Mouse (Mus musculus): Measurements from ENCODE around the gene Strbp.
A peak's percentile ranks its signal among the peaks of the same experiment; 100 is the strongest.

Gene Strbp

GRCm38 (mm10) chr2:37702301-37703172 is 1.1 kb downstream of the Strbp start:
- no peak for DNase-seq (ENCODE audit: low spot score)

- no peak for DNase-seq (ENCODE audit: low spot score)
Observed at GRCm38 (mm10) chr2:37689064-37689615, 14.5 kb downstream of the Strbp start.

DNA sequence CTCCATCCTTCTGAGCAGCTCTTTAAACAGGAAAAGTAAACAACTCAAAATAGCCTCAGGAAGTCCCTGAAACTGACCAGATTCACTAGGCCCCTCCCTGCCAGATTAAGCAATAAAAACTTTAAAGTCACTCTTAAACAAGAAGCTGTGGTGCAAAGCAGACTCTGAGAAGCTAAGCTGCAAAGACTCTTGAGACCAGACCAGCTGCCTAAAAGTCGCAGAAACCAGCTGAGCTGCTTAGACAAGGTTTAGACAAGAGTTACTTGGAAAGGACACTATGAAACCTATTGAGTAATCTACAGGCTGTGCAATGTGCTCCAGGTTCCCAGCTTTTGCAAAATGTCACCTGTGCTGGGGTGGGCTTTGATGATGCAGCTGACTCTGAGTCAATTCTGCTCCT is 16.6 kb downstream of the Strbp start:
- DNase-seq (ENCODE audit: low spot score), result no peak

GRCm38 (mm10) chr2:37684864-37685263 is 18.8 kb downstream of the Strbp start:
- no peak for DNase-seq (ENCODE audit: low spot score)

DNA sequence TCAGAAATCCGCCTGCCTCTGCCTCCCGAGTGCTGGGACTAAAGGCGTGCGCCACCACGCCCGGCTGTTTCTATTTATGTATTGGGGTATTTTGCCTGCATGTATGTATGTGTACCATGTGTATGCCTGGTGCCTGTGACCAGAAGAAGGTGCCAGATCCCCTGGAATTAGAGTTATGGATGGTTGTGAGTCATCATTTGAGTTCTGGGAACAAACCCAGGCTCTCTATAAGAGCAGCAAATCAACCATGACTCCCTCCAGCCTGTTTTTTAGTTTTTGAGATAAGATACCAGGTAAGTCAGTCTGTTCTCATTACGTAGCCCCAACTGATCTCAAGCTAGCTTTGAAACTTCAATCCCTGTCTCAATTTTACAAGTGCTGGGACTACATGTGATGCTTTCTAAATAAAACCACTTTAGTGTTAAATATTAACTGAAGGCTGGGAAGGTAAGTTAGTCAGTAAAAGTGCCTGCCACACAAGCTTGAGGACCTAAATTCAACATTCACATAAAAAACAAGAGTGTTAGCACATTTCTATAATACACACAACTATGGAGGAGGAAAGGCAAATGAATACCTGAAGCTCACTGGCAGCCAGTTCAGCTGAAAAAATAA is 21.4 kb downstream of the Strbp start:
- DNase-seq (ENCODE audit: low spot score), result no peak

DNA sequence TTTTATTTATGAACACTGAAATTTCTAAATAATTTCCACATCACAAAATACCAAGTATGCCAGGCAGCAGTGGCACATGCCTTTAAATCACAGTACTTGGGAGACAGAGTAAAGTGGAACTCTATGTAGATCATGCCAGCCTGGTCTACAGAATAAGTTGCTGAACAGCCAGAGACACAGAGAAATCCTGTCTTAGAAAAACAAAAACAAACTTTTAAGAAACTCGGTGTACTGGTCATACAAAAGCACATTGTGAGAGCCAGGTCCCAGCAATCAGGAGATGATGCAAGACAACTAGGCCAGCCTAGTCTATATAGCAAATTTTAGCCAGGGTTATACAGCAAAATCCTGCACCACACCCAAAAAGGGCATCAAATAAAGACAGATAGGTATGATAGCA is 52.6 kb downstream of the Strbp start:
- DNase-seq (ENCODE audit: low spot score), result no peak

GRCm38 (mm10) chr2:37649590-37649989 is 54.1 kb downstream of the Strbp start:
- no peak for DNase-seq (ENCODE audit: low spot score)

GRCm38 (mm10) chr2:37648966-37649365 is 54.7 kb downstream of the Strbp start:
- DNase-seq (ENCODE audit: low spot score), result no peak

DNA sequence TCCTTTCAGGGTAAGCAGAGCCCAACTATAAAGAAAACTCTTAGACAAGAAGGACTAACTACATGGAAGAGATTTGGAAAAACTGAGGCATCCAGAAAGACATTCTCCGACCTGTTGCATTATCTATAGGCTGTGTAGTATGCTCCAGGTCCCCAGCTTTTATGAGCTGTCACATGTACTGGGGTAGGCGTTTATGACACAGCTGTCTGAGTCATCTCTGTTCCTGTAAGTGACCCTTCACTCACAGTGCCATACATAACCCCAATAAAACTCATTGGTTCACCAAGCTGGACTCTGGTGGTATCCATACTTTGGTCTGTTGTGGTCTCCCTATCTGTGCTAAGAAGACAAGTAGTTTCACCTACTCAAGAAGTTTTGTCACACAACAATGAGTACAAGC is 80.3 kb downstream of the Strbp start:
- no peak for DNase-seq (ENCODE audit: low spot score)

GRCm38 (mm10) chr2:37587919-37588318 is 115.7 kb downstream of the Strbp start:
- DNase-seq (ENCODE audit: low spot score), result no peak

- no peak for DNase-seq (ENCODE audit: low spot score)
Observed at GRCm38 (mm10) chr2:37578185-37578584, 125.5 kb downstream of the Strbp start.

GRCm38 (mm10) chr2:37576661-37577060 is 127.0 kb downstream of the Strbp start:
- DNase-seq (ENCODE audit: low spot score), result no peak

GRCm38 (mm10) chr2:37572141-37572540 is 131.5 kb downstream of the Strbp start:
- no peak for DNase-seq (ENCODE audit: low spot score)

GRCm38 (mm10) chr2:37570703-37571102 is 133.0 kb downstream of the Strbp start:
- DNase-seq (ENCODE audit: low spot score), result peak; percentile 6

DNA sequence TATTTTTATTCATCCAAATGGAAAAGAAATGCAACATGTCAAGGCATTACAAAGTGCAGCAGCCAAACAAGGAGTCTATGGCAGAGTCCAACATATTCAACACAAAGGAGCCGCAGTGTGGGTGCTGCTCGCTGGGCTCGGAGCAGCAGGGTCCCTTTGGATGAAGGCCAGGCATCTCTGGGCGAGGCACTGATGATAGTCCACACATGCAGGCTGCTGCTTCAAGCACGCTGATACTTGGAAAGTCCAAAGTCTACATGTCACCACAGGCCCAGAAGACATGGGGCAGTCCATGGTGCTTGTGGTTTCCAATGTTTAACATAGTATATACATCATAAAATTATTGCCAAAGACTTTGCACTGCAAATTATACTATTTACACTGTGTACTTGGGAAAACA is 133.8 kb downstream of the Strbp start:
- no peak for DNase-seq (ENCODE audit: low spot score)

- DNase-seq (ENCODE audit: low spot score), result no peak
Observed at GRCm38 (mm10) chr2:37566035-37566434, 137.6 kb downstream of the Strbp start.

- DNase-seq (ENCODE audit: low spot score), result no peak
Observed at GRCm38 (mm10) chr2:37565579-37565978, 138.1 kb downstream of the Strbp start.

DNA sequence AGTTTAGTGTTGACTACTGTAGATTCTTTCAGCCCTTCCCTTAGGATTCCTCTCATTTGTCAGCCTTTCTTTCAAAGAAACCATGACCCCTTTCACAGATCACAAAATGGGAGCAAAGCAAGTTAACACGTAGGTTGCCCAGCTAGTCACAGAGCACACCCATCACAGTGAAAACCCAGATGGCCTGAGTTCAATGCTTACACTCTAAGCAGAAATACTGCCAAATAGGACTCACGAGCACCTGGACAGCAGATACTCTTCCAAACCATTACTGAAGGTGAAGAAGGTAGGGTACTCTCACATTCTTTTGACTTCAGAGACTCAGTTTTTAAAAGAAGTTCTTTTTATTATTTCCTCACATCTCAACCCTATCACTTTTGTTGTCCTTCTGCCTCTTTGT is 147.3 kb downstream of the Strbp start:
- no peak for DNase-seq (ENCODE audit: low spot score)

DNA sequence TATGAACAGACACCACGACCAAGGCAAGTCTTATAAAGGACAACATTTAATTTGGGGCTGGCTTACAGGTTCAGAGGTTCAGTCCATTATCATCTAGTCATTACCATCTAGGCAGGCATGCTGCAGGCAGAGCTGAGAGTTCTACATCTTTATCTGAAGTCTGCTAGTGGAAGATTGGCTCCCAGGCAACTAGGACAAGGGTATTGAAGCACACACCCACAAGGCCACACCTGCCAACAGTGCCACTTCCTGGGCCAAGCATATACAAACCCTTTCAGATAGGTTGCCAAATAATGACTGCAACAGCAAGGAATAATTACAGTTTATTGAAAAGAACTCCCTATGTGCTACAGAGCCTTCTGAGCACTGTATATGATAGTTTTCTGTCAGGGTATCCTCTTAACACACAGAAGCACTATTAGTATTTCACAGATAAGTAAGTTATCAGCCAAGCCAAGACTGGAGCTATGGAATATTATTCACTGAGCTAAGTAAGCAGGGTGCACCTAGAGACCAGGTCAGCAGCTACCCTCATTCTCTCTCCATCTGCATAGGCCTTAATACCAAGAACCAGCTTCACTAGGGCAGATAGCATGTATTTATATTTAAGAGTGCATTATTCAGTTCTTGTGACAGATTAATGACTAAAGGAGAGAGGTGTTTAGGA is 154.2 kb downstream of the Strbp start:
- DNase-seq (ENCODE audit: low spot score), result peak; percentile 4

- no peak for DNase-seq (ENCODE audit: low spot score)
Observed at GRCm38 (mm10) chr2:37531639-37532038, 172.0 kb downstream of the Strbp start.

GRCm38 (mm10) chr2:37530766-37531165 is 172.9 kb downstream of the Strbp start:
- DNase-seq (ENCODE audit: low spot score), result no peak

- DNase-seq (ENCODE audit: low spot score), result no peak
Observed at GRCm38 (mm10) chr2:37529397-37529796, 174.3 kb downstream of the Strbp start.

DNA sequence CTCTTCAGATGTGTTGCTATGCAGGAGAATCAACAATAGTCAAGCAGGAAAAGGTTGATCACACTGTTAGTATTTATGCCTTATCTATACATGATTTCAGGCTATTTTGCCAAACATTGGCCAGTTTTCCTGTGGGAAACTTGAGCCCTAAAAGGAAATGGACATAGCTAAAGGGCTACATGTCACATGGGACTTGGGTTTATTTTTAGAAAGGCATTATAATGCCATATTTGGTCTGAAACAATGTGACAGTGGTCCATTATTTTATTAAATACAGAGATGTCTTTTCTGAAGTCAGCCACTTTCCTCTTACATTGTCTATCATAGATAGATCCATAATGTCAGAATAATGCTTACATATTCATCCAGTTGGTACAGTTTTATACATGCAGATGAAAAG is 176.1 kb downstream of the Strbp start:
- no peak for DNase-seq (ENCODE audit: low spot score)
